Mouse (Mus musculus) liver, embryonic 15.5 days (tissue): ENCODE data around the gene Zc3h18. TPM values are rescaled to one million over a fixed set of nuclear protein-coding genes. Genes with fewer than 3 reads are reported as not detected.
A peak's percentile ranks its signal among the peaks of the same experiment; 100 is the strongest.

Experiments used
- ATAC-seq: fragments of 200-750 bp; cut with Nextera tagmentation; 2 replicates; pipeline ENCODE4 v1.8.0; 2017; ENCODE audit warnings: moderate number of reproducible peaks, mild to moderate bottlenecking, moderate library complexity; ENCODE audit not compliant: insufficient read depth
- H3K27ac ChIP-seq: fragments of 300-500 bp; sonication (generic); replicated peaks from 2 replicates; pipeline ENCODE4 v1.5.1; 2015; ENCODE audit warnings: mild to moderate bottlenecking, inconsistent platforms
- H3K27me3 ChIP-seq: fragments of 300-500 bp; sonication (generic); 2 replicates; pipeline ENCODE4 v1.6.1; 2015; ENCODE audit warnings: mild to moderate bottlenecking, inconsistent platforms
- H3K36me3 ChIP-seq: fragments of 300-500 bp; sonication (generic); replicated peaks from 2 replicates; pipeline ENCODE4 v1.6.1; 2015; ENCODE audit warnings: moderate library complexity, mild to moderate bottlenecking, inconsistent platforms
- H3K4me1 ChIP-seq: fragments of 300-500 bp; sonication (generic); replicated peaks from 2 replicates; pipeline ENCODE4 v1.6.1; 2015; ENCODE audit warnings: inconsistent platforms
- H3K4me2 ChIP-seq: fragments of 300-500 bp; sonication (generic); 2 replicates; pipeline ENCODE4 v1.6.1; 2015; ENCODE audit warnings: moderate library complexity, mild to moderate bottlenecking, inconsistent platforms
- H3K4me3 ChIP-seq: fragments of 300-500 bp; sonication (generic); replicated peaks from 2 replicates; pipeline ENCODE4 v1.5.1; 2015; ENCODE audit warnings: mild to moderate bottlenecking, inconsistent platforms
- H3K9ac ChIP-seq: fragments of 300-500 bp; sonication (generic); 2 replicates; pipeline ENCODE4 v1.6.1; 2015; ENCODE audit warnings: moderate library complexity, mild to moderate bottlenecking, inconsistent platforms
- H3K9me3 ChIP-seq: fragments of 300-500 bp; sonication (generic); replicated peaks from 2 replicates; pipeline ENCODE4 v1.6.1; 2016; ENCODE audit warnings: inconsistent platforms
- WGBS: fragments of 180-500 bp; shearing (Covaris S2); methylation state at CpG from one replicate; pipeline ENCODE4 v1.1.7; 2015; ENCODE audit warnings: mixed read lengths; ENCODE audit not compliant: insufficient replicate concordance; 5-methylcytosine and 5-hydroxymethylcytosine counted together
- polyA plus RNA-seq: library from polyadenylated mRNA; unstranded; fragments of >200 nt; fragmentation: Nextera tagmentation; extraction: Ambion mirVana; gene quantifications from 2 replicates; pipeline ENCODE4 v1.2.1, GENCODE M21; 2015

Zc3h18 gene
- polyA plus RNA-seq, 1 experiment from 2014 or later = 23.1 TPM

DNA sequence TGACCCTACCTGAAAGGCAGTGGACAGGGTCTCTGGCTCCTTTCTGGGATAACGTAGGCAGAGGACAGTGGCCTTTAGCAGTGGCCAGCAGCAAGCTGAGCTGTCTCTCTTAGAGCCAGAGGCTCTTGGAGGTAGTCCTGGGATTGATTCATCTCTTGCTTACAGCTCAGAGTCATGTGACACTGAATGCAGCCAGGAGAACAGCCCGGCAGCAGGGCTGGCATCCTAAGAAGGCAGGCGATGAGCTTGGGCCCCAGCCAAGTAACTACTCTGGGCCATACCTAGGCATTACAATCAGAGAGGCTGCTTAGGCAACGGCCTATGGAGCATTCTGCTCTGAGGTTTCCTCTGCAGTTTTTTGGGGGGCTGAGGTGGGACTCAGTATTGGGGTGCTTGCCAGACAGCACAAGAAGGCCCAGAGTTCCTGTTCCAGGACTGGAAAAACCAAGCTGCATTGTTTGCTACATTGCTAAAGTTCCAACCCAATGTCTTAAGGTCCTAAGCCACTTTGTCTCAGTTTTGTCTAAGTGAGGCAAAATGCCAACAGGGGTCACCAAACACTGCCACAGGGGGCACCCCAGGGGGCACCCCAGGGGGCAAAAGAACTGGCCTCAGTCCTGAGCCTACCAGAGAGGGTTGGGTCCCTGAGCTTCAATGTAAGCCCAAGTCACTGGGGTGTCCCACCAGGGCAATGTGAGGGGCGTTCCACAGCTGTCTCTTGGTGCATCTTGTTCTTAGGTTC, 28.4 kb upstream of the Zc3h18 start:
- Histone ChIP-seq H3K4me1 (peaks cover 70% of the 10 kb centered on the region), H3K9me3 (no peaks in the 10 kb centered on the region), H3K4me3 (no peak overlapping the region), H3K27ac (no peak overlapping the region), H3K9ac (no peak overlapping the region), H3K4me2 (no peak overlapping the region), H3K27me3 (peaks cover 13% of the 10 kb centered on the region), H3K36me3 (no peaks in the 10 kb centered on the region)
- no peak for ATAC-seq
- WGBS = 70% methylated on average over 5 of the region's 5 CpGs

DNA sequence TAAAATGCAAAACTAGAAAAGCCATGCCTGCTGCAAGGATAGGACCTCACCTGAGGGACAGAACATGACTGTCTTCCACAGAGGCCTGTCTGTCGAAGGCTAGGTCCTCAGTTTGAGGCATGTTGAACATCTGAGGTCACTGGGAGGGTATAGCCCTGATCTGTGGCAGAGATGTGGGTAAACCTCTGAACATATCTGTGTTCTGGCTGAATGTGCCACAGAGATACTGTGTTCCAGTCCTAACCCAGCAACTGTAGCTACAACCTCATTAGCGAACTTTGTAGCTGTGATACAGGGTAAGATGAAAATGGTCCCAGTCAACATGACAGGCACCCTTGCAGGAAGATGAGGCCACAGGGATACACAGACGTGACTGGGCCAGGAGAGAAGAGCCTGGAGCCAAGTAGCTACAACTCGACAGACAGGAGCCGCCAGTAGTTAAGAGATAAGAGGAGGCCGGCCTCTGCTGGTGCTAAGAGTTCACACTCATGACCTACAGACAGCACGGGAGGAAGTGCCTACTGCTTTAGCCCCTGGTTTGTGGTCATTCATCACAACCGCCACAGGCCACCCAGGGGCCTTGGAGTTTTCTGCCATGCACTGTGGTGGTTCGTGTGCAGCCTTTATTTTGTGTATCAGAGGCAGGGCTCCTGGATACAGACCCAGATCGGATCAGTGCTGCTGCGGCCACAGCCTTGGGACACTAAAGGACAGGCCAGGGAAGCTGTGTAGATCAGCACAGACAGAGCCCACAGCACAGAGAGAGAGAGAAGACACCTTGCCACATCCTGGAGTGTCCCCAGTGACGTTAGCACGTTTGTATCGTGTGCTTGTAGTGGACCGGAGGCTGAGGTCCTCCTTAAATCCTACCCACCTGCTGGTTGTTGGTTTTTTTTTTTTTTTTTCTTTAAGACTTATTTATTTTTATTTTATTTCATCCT, 26.8 kb upstream of the Zc3h18 start:
- Histone ChIP-seq H3K27me3 (peaks cover 16% of the 10 kb centered on the region), H3K4me3 (no peak overlapping the region), H3K9ac (peak overlapping the region; percentile 35), H3K9me3 (no peaks in the 10 kb centered on the region), H3K4me1 (peaks cover 54% of the 10 kb centered on the region), H3K4me2 (peak overlapping the region; percentile 56), H3K27ac (peak overlapping the region; percentile 72), H3K36me3 (no peaks in the 10 kb centered on the region)
- peak; percentile 82 for ATAC-seq
- WGBS = 7% methylated on average over 15 of the region's 15 CpGs

DNA sequence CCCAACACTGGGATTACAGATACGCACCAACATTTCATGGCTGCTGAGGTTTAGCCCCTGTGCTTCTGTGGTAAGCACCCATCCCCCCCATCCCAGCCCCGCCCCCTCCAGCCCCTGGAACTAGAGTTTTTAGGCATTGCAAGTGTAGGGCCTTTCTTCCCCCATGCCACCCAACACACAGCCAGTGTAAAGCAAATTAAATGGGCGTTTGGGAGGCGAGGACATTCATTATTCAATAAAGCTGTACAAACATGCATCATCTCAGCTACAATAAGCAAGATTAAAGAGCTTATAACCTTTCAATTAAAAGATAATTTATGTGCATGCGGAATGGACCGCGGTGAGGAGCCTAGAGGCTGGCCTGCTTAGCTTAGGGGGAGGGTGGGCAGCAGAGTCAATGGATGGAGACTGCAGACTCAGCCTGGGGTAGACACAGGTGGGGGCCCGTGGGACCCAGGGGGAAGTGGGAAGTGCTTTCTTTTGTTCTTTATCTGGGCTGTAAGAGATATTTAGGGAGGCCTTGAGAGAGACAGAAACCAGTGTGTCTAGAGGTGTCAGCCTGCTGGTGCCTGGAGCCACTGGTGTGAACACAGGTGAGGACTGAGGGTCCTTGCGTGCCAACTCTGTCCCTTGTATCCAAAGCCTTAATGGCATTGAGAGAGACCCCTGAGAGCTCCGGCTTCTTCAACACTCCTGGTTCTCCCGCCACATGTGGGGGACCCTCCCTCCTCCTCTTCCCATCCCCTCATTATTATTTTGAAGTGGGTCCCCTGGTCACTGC, 25.9 kb upstream of the Zc3h18 start:
- H3K9me3 ChIP-seq = no peaks in the 10 kb centered on the region
- WGBS = 45% methylated on average over 11 of the region's 11 CpGs
- ATAC-seq = no peak
- H3K27me3 ChIP-seq = peaks cover 21% of the 10 kb centered on the region
- H3K27ac ChIP-seq = peak overlapping the region; percentile 72; the same call in 1 of the 2 replicates
- no peak overlapping the region for H3K9ac ChIP-seq
- no peak overlapping the region for H3K4me3 ChIP-seq
- H3K36me3 ChIP-seq = no peaks in the 10 kb centered on the region
- H3K4me2 ChIP-seq = peak overlapping the region; percentile 56
- peaks cover 45% of the 10 kb centered on the region for H3K4me1 ChIP-seq

DNA sequence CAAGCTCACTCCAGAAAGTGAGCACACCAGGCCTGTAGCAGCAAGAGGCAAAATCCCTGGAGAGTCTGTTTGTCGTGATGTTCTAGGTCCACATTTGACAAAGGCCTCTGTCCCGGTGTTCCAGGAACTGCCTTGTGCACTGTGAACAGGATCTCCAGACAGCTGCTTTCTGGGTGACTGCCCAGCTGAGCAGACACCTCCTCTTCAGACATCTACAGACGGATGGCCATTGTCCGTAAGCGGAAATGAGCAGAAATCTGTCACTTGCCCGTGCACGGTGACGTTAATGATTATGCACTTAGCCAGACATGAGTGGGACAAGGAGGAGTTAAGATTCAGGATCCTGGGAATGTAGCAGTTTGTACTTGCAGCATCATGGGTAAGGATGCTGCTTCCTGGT, 22.3 kb upstream of the Zc3h18 start:
- Histone ChIP-seq H3K27me3 (peaks cover 54% of the 10 kb centered on the region), H3K9ac (no peak overlapping the region), H3K27ac (no peak overlapping the region), H3K9me3 (no peaks in the 10 kb centered on the region), H3K36me3 (no peaks in the 10 kb centered on the region), H3K4me3 (no peak overlapping the region), H3K4me1 (peaks cover 23% of the 10 kb centered on the region), H3K4me2 (no peak overlapping the region)
- ATAC-seq = no peak
- 86% methylated on average over 8 of the region's 8 CpGs for WGBS

DNA sequence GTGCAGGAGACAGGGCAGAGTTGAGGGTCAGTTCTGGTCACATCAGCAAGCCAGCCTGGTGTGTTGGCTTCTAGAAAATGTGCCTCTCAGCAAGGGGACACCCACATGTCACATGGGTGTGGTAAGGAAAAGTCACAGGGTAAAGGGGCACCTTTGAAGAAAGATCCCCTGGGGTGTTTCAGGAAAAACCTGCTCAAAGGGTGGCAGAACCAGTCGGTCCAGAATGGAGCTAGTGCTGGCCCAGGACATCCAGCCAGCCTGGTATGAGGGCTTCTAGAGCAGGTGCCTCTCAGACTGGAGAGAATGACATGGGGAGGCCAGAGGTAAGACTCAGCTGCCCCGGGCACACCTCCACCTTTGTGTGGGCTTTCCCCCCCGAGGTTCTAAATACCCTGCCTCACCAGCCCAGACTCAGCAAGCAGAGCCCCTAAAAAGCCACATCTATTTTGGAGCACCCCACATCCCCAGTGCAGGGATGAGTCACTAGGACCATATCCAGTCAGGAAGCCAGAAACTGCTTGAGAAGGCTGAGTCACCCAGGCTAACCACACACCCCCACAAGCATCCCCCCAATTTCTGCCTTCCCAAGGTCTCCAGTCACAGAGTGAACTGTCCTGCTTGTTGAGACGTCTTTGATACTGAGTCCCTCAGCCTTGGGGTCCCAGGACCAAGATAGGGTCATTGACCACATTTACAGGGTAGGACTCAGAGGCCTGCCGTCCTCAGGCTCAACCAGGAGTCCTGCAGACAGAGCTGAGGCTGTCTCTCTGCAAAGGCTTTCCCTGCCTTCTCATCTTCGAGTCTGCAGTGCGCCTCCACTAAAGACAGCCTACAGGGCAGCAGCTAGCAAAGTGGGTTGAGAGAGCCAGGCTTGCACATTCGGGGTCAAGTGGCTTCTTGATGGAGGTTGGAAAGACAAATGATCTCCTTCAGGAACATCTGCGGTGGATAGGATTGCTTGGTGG, 20.5 kb upstream of the Zc3h18 start:
- H3K4me3 ChIP-seq = no peak overlapping the region
- H3K27me3 ChIP-seq = peaks cover 56% of the 10 kb centered on the region
- H3K4me2 ChIP-seq = no peak overlapping the region
- no peaks in the 10 kb centered on the region for H3K36me3 ChIP-seq
- H3K4me1 ChIP-seq = peaks cover 6% of the 10 kb centered on the region
- H3K9me3 ChIP-seq = no peaks in the 10 kb centered on the region
- H3K9ac ChIP-seq = no peak overlapping the region
- no peak overlapping the region for H3K27ac ChIP-seq
- WGBS = 56% methylated on average over 9 of the region's 9 CpGs
- no peak for ATAC-seq

DNA sequence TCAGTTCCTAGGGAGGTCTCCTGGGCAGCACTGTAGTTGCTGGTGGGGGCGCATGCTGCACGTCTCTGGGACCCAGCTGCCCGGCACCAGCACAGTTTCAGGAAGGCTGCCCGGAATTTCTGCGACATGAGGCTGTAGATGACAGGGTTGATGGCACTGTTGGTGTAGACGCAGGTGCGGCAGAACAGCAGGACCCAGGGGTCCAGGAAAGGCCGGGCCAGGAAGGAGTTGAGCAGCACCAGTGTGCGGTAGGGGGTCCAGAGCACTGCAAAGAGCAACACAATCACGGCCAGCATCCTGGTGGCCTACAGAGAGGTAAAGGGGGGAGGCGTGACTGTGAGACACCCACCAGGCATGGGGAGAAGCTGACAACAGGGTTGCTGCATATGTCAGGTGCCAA, 19.2 kb upstream of the Zc3h18 start:
- no peak overlapping the region for H3K4me2 ChIP-seq
- no peaks in the 10 kb centered on the region for H3K36me3 ChIP-seq
- peaks cover 2% of the 10 kb centered on the region for H3K4me1 ChIP-seq
- ATAC-seq = no peak
- no peak overlapping the region for H3K4me3 ChIP-seq
- H3K9me3 ChIP-seq = no peaks in the 10 kb centered on the region
- no peak overlapping the region for H3K27ac ChIP-seq
- H3K27me3 ChIP-seq = peaks cover 59% of the 10 kb centered on the region
- WGBS = 68% methylated on average over 11 of the region's 11 CpGs
- H3K9ac ChIP-seq = no peak overlapping the region

DNA sequence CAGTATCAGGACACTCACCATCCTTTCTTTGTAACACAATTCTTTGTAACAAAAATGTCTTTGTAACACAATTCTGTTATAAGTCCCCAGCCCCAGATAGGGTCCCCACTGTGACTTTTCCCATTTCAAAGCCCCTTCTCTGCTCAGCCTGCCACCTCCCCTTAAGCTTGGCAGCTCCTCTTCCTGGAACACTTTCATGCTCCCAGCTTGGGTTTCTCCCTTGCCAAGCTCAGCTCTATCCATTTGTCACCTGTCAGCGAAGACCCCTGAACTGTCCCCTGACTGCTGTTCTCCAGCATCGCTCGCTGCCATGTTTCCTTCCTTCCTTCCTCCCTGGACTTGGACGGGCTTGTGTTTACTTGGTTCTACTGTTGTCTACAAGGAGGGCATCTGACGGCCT, 18.8 kb upstream of the Zc3h18 start:
- no peak overlapping the region for H3K27ac ChIP-seq
- H3K27me3 ChIP-seq = peaks cover 64% of the 10 kb centered on the region
- 48% methylated on average over 5 of the region's 5 CpGs for WGBS
- no peak overlapping the region for H3K4me3 ChIP-seq
- no peaks in the 10 kb centered on the region for H3K9me3 ChIP-seq
- no peak overlapping the region for H3K4me2 ChIP-seq
- H3K36me3 ChIP-seq = no peaks in the 10 kb centered on the region
- no peak overlapping the region for H3K9ac ChIP-seq
- ATAC-seq = no peak
- H3K4me1 ChIP-seq = no peaks in the 10 kb centered on the region

DNA sequence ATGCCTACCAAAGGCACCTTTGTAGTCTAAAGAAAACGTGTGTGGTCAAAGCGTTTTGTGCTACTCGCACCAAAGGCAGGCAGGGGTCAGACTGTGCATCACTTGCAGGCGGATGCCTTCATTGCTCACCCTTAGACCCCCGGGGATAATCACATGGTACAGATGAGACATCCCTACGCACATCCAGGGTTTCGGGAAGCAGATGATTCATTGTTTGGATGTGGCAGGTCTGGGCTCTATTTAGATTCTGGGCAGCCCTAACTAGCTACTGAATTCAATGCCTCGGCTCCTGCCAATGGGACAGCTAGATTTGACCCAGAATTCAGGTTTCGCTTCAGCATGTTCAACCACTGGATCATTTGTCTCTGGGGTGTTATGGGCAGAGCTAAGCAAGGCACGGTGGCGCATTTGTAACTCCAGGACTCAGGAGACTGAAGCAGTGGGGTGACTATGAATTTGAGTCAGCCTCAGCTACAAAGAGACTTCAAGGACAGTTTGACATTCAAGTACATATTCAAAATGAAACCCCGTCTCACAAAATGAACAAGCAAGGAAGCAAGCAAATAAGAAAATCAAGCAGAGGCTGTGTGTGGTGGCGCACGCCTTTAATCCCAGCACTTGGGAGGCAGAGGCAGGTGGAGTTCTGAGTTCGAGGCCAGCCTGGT, 17.2 kb upstream of the Zc3h18 start:
- Histone ChIP-seq H3K4me2 (no peak overlapping the region), H3K36me3 (no peaks in the 10 kb centered on the region), H3K9me3 (no peaks in the 10 kb centered on the region), H3K27ac (no peak overlapping the region), H3K27me3 (peaks cover 59% of the 10 kb centered on the region), H3K4me1 (no peaks in the 10 kb centered on the region), H3K9ac (no peak overlapping the region), H3K4me3 (no peak overlapping the region)
- ATAC-seq = no peak
- 71% methylated on average over 15 of the region's 15 CpGs for WGBS

DNA sequence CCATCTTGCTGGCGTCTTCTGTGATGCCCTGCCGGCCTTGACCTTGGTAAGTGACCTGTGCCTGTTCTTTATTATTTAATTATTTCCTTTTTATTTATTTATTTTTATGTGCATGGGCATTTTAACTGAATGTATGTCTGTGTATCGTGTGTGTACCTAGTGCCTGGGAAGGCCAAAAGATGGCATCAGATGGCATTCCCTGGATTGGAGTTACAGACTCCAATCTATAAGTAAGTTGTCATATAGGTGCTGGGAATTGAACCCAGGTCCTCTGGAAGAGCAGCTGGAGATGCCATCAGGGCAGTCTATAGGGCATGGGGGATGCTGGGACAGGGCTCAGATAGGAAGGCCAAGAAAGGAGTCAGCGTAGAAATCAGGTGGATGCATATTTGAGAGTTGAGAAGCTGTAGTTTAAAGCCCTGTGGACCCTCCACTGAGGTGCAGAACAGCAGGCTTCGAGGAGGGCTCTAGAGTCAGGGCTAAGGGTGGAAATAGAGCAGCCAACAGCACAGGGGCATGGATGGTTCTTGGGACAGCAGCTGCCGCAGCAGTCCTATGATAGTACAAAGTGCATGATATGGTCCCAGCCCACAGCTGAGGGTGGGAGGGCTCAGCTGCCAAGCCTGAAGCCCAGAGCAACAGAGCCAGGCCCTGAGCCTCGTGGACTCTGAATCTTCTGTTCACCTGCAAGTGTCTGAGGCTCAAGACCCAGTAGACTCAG, 15.6 kb upstream of the Zc3h18 start, which contains the start of gene Trhr2:
Trhr2 (minus strand) TSS at position 51 of the 721 bp plus-strand sequence.
- H3K4me2 ChIP-seq = no peak within 1 kb of the TSS
- no peaks in the 10 kb centered on the region for H3K4me1 ChIP-seq
- H3K9me3 ChIP-seq = no peaks in the 10 kb centered on the region
- WGBS = 65% methylated on average over 7 of the region's 7 CpGs
- H3K27me3 ChIP-seq = peaks cover 47% of the 10 kb centered on the region
- no peak within 1 kb of the TSS for H3K4me3 ChIP-seq
- H3K36me3 ChIP-seq = no peaks in the 10 kb centered on the region
- no peak for ATAC-seq
- H3K27ac ChIP-seq = no peak within 1 kb of the TSS
- H3K9ac ChIP-seq = no peak within 1 kb of the TSS
